Mouse (Mus musculus) skeletal muscle tissue, adult 2 months (tissue): ENCODE results near the gene Olfr543.

ENCODE experiments used
- DNase-seq: peaks from one replicate; pipeline ENCODE4 v3.0.0-alpha.2; 2012; ENCODE audit warnings: low read depth, low spot score

Olfr543 gene

DNA sequence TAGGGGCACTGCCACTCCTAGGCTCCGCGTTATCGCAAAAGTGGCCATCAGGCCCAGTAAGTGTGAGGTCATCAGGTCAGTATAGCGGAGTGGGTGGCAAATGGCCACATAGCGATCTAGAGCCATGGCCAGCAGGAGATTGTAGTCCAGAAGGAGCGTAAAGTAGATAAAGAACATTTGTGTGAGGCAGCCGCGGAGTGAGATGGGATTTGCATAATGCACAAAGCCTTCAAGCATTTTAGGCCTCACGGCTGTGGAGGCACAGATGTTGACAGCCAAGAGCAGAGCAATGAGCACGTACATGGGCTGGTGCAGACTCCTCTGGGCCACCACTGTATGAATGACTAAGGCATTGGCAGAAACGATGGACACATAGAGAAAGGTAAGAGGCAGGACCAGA, 4.1 kb downstream of the Olfr543 start:
- DNase-seq: no peak

DNA sequence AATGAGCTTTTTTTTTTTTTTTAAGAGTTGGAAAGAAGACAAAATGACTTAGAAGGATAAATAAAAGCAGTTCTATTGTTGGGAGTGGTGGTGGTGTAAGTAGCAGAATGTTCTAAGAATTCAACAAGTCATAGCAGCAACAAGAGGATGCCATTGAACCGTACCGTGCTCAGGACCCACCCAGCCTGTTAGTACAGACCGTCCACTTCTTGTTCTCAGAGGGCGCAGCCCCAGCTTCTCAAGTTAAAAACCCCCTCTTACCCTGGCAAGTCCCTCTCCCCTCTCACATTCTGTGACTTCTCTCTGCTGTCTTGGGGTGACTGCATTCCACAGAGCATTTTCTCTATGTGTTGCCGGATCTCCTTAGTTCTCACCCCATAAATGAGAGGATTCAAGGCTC, 4.9 kb downstream of the Olfr543 start:
- no peak for DNase-seq

DNA sequence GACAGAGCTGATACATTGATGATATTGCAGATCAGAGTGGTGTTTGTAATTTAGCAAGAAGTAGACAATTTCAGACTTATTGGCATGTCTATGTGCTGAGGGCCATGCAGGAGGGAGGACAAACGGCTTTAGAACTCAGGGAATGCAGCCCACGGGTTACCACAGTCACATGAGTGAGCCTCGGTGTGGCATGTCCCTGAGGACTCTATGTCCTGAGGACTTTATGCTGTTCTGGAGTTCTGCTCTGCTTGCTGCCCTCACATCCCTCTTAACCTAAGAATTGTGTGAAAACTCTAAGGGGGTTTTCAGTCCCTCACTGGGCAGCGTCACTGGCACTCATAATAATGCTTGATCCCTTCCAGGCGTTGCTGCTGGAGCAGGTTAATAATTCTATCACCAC, 8.8 kb downstream of the Olfr543 start:
- no peak for DNase-seq

DNA sequence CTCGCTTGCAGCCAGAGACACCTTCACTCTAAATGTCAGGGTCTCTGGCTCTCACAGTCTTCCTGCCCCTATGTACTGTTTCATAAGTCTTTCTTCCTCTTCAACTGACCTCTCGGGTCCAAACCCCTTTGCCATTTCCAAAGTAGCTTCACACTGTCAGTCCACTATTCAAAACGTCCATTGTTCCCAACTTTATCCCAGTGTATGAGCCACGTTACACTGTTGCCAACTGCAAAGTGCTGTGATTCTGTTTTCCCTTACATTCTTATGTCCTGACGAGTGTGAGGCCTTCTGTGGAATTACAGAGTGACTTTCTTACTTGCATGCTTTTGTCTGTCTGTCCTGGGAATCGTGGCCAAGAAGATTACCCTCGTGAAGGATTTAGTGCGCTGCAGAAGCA, 13.9 kb downstream of the Olfr543 start:
- no peak for DNase-seq

DNA sequence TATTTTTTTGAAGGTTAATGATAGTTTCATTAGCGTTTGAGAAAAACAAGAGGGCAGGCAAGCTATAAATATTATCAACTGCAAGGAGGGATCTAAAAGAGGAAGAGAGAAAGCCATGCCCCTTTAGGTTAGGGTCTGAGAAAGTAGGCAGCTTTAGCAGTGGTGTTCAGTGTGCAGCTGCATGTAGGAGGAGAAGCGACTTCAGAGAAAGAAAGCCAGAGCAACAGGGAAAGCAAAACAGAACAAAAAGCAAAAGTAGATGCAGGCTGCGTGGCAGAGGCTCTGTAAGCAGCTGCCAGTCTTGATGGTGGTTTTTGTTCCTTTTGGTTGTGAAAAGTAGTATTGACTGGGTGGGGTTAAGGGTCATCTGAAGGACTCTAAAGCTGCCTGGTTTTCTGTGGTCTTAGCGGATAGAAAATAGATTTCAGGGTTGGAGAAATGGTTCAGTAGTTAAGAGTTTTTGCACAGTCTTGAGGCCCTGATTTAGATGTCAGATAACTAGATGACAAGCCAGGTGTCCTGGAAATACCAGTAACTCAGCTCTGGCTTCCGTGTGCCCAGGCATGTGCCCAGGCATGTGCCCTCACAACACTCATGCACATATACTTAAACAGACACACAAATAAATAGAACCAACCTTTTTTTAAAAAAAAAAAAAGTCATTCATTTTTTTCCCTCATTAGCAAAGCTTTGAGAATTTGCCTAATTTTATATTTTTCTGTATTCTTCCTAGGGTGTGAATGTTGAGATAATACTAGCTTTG, 22.7 kb downstream of the Olfr543 start:
- no peak for DNase-seq

DNA sequence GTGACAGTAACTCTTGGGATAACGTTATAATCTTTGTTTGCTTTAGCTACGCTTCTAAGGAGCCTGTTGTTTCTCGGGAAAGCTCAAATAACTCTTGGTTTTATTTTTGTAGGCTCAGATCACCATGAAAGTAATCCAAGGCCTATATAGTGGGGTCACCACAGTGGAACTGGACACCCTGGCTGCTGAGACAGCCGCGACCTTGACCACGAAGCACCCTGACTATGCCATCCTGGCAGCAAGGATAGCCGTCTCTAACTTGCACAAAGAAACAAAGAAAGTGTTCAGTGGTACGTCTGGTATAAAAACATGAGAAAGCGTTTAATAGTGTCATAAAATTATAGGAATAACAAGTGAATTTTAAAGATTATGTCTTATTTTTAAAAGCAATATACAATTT, 35.0 kb downstream of the Olfr543 start:
- DNase-seq: peak; percentile 30

DNA sequence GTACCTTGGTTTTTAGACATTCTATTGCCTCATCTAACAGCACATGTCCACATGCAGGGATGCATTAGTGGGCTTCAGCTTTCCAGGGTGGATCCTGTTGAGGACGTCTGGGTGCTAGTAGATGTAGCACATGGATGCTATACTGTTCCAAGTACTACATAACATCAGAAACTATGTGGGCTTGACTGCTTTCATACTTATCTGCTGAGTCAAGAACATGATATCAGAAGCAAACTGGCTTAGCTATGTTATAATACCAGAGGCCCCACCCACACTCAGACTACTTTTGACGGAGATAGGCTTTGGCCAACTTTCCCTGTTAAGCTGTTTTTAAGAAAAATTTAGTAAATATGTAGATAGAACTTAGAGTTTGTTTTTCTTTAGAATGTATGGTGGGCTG, 37.2 kb downstream of the Olfr543 start:
- no peak for DNase-seq

DNA sequence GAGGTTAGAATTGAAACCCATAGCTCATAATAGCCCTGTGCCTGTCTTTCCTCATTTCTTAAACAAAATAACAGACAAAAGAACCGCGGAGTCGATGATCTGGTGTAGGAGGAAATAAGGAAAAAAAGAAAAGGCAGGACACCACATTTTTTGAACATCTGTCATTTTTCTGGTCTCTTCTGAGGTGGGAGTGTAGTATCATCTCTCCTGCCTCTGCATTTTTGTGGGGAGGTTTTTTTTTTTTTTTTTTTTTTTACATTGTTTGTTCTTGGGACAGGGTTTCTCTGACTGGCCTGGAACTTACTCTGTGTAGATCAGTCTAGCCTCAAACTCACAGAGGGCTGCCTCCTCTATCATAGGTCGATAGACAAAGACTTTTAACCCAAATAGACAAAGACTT, 39.0 kb downstream of the Olfr543 start:
- DNase-seq: no peak

DNA sequence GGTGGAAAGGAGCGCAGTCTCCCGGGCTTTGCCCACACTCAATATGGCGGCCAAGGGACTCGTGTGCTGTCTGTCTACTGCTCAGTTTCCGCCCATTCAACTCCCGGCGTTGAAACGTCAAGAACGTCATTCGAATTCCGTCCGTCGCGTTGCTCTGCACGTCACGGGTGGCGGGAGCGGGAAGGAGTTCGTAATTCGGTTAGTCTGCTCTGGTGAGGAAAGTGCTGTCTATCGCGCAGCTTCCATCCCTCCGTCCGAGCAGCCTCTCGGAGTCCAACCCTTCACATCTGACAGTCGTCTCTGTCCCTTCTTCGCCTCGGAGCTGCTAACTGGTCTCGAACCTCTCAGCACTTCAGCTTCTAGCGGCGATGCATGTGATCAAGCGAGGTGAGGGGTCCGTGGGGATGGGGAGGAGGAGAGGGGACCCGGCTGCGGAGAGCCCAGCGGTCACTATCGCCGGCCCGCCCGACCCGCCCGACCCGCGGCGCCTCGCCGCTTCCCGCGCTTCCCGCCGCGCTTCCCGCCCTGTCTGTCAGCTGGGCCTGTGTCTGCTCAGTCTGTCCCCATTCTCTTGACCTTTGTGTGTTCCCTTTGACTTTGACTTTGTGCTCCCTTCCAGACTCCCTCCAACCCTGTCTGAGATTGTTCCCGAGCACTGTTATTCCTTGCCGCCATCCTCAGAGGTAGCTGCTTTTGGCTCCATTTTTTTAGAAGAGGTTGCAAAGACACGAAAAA, 39.7 kb downstream of the Olfr543 start, which contains the start of gene Rrm1:
Rrm1 (plus strand) TSS at position 39 of the 735 bp plus-strand sequence.
- DNase-seq: peak; percentile 95

DNA sequence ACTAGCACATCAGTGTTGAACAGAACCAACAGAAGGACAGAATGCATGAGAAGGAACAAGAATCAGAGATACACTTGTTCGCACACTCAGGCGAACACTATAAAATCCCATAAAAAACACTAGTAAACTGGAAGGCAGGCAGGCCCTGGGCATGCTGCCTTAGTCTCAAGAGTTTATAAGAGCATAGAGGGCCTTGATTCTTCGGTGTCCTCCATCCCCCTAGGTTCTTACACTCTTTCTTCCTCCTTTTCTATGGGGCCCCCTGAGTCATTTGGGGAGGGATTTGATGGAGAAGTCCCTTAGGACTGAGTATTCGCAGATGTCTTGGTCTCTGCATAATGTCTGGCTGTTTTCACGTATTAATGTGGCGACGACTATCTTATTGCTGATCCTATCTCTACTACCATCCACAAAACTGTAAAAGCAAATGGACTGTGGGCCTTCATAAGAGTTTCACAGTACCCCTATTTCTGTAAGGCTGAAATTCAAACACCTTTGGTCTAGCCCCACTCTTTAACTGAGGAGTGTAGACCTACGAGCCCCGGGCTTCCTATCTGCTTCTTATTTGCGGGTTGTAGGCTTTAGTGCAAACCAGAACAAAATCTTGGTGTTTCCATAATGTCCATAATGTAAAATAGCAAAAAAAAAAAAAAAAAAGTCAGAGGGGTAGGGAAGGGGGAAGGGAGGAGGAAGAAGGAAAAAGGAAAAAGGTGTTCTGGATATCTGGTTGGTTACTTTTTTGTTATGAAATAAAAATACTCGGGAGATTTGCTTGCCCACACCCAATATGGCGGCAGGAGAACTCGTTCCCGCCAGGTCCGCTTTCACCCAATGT, 40.4 kb downstream of the Olfr543 start:
- DNase-seq: no peak

DNA sequence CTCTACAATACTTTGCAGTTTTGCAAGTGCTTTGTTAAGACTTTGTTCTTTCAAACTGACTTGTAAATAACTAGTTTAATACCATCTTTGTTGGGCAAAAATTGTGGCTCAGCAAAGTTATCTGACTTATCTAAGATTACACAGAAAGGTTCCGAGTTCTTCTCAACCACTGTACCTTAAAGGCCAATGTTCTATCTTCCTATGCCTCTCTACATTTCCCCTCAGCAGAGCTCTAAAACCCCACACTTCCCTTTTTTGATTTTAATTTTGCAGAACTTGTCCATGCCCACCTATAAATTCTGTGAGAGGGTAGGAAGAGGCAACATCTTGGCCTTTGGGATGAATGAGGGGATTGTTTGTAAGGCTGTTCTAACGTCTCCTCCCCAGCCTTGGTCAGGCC, 47.1 kb downstream of the Olfr543 start:
- DNase-seq: no peak
